Mouse (Mus musculus) cerebellum, postnatal 10 days (tissue): ENCODE results near the gene Zfp511.

Experiments
- DNase-seq, 2 experiments: peaks; one replicate each; pipeline ENCODE4 v3.0.0; 2021; ENCODE audit warnings: mixed read lengths in 2 of 2

Gene Zfp511

DNA sequence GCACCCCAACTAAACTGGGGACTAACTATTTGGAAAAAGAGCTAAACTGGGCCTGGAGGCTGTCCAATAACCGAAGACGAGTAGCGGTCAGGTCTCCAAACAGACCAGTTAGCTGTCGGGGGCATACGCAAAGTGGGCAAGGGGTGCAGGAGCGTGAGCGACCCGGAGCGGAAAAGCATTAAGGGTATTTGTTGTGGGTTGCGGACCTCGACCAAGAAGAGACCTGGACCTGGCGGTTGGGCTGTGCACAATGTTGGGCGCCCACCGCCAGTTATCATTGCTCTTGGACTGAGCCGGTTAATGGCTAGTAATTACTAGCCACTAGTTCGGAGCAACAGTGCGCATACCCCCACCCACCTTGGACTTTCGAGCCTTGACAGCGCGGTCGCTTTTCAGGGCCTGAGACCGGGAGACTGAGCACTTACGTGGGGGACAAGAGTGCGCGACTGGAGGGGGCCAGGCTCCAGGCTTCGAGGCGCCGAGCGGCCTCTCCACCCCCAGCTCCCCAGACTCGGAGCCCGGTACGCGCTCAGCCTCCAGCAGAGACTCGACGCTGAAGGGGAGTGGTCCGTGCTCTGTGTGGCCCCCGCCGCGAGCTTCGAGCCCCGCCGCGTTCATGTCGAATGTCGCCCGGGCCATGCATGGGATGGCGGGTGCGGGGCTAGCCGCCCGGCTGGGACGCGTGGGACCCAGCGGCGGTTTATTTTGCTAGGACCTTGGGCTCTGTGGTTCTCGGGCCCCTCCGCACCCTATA, 12.3 kb downstream of the Zfp511 start, which contains the start of gene Msx3:
Gene Msx3, minus strand, starts transcription at position 729 of the 754 bp plus-strand sequence.
- peak in 1 of 2 experiments; percentile 20 for DNase-seq

DNA sequence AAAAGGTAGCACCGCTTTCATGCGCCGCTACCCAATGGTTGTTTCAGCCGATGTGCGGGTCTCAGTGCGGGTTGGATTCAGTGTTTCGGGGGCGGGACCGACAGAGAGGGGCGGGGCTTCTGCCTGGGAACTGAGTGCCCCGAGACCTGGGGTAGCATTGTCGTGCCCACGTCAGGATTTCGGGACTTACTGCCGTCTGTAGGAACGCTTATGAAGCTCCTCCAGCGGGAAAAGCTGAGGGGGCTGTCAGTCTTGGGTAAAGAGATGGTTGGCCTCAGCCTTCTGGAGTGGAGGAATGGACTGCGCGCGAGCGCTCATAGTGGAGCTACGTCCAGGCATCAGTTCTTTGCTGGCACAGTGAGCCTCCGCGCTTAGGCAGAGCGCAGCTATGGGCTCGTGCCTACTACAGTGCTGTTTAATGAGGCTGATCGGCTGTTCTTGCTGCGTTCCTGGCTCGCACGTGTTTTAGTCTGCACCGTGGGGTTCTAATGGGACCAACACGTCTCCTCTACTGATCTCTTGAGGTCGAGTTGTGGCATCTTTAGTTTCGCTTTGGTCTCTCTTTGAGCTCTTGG, 13.0 kb downstream of the Zfp511 start:
- DNase-seq, result peak; percentile 45 to 47

DNA sequence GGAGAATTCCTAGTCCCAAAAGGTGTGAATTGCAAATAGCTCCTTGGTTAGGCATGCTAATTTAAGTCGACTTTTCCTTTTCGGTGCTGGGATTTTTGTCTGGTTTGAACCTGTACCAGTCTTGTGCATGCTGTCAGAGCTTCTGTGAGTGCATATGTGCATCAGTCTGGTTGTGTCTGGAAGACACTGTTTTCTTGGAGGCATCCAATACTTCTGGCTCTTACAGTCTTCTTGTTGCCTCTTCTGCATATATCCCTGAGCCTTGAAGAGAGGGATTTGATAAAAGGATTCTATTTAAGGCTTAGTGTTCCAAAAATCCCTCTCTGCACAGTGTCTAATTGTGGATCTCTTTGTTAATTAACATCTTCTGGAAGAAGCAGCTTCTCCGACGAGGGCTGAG, 17.9 kb downstream of the Zfp511 start:
- DNase-seq, result no peak

DNA sequence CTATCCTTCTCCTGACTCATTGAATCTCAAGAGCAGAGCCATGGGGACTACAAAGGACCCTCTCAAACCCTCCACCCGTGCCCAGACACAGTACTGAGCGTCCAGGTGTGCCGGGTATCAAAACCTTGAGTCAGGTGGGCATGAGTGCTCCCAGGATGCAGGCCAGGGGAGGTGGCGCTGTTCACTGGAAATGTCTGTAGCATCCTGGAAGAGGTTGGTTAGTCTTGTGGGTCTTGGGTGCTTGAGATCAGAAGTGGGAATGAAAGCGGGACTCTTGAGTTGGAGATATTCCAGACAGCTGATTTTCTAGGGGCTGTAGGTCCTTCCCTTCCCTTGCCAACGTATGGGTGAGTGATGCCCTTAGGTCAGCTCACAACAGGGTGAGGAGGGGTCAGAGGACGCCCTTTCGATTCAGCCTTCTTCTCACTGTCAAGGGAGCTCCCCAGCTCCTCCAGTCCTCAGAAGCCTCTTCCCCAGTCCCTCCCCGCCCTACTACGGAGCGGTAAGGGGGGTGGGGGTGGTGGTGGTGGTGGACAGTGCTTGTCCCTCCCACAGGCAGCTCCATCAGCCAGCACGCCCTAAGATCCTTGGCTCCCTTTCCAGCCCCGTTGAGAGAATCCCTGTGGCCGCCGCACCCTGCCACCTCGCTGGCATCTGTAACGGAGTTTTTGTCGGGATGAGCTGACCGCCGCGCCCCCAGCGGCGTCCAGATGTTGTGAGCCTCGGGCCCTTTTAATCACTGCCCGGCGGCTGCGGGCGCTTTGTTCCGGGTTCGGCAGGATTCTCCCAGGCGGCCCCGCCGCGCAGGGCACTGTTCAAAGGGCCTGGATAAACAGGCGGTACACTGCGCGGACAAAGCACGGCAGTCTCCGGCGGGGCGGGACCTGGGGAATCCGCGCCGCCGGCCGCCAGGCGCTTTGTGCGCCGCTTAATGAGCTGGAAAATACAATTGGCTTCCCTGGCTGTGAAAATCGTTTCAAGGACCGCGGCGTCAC, 21.5 kb downstream of the Zfp511 start:
- peak; percentile 53 to 65 for DNase-seq

DNA sequence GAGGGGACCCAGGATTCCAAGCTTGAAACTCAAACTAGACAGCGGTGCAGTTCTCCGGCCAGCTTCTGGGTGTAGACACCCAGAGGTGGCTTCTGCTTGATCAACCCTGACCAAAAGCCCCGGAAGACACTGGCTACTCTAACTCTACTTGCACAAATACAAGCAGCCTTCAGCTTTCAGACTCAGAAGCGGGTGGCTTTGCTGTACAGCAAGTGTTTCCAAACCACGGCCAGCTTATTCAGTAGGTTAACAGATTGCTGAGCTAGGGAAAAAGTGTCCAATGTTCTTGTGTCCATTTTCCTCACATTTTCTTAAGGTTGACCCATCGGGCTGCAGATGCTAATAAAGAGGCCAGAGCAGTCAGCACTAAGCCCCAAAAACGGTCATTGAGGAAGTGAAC, 22.3 kb downstream of the Zfp511 start:
- DNase-seq, result no peak

DNA sequence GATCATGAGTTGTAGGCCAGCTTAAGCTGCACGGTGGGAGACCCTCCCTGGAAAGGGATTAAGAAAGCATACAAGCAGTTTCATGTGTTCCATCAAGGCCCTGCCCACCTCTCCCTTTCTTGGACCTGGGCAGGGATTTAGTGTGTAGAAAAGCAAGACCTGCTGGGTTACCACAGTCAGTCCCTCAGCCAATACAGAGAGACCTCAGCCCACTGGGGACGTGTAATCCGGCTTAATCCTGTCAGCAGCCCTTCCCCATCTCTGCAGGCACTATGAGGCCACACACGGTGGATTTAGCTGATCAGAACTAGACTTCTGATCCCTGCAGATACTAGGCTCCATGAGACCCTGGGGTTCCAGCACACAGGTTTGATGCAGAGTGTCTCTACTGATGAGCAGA, 23.4 kb downstream of the Zfp511 start:
- no peak for DNase-seq

DNA sequence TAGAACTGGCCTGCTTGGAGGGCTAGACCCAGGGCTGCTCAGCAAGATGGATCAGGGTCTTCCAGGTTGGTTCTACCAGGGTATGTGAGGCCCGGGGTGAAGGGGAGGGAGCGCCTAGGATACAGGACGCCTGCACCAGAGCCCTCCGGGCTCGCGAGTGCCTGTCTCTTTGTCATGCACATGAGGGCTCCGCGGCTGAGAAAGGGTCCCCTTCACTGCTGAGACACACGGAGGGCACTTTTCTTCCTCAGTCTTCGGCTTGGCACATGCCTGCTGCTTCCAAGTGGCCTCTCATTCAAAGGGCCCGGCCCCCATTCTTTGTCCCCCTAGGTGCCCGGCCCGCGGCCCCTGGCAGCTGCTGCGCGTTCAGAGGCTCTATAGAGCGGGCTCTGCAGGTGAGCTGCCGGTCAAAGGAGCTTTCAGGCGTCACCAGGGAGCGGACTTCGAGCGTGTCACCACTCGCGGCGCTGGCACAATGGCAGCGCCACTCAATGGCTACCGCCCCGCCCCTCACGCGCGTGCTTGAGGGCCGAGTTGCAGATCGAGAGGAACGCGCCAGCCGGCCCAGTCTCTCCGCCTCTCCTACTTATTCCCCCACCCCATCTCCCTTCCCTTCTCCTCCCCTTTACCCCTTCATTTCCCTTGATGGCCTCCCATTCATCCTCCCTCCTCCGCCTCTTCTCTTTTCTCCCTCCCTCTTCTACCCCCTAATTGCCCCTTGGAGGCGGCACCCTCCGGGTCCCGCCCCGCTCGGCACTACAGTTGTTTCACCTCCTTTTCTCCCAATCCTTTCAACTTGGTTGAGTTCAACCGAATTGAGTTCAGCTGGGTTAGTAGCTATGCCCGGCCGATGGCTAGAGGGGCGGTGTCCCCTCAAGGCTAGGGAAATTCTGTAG, 25.0 kb downstream of the Zfp511 start:
- peak; percentile 49 to 58 for DNase-seq

DNA sequence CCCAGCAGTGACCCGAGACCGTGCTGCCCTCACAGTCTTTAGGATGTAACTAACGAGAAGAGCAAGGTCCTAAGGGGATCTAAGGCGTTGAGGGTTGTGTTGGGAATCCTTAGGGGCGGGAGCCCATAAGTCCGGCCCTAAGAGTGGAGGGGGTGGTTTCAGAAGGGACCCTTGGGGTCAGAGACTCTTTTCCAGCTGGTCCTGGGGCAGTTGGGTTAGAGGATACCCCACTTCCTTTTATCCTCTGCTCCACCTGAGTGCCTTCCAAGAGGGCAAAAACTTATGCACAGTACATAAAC, 25.6 kb downstream of the Zfp511 start:
- DNase-seq, result no peak

DNA sequence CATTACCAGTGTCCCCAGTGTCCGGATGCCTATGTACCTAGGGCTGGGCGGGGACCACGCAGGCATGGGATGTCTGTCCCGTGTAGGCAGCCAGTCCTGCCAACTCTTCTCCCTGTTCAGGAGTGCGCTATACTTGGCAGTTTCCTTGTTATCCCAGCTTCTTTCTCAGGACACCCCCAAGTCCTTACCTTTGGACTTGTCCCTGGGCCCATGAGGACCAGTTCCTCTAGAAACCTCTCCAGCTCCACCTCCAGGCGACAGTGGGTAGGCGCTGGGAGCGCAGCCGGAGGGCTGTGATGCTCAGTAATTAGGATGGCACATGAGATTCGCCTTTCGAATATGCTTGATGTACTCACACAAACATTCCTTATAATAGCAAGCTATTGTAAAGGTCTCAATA, 26.1 kb downstream of the Zfp511 start:
- peak; percentile 55 to 62 for DNase-seq

DNA sequence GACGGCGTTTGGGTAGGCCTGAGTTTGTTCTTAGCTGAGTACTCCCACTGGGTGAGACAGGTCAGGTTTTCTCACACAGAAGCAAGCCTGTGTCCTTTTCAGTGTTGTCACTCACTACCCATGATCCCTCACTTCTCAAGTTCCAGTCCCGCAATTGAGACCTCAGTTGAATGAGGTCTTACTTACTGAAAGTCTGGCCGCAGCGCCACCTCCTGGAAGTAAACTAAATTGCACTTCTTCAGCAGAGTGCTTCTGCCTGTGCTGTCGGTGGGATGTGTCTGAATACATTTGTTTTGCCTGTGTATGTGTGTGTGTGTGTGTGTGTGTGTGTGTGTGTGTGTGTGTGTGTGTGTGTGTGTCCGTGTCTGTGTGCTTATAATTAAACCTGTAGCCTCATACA, 26.9 kb downstream of the Zfp511 start:
- DNase-seq, result peak; percentile 87 to 89

DNA sequence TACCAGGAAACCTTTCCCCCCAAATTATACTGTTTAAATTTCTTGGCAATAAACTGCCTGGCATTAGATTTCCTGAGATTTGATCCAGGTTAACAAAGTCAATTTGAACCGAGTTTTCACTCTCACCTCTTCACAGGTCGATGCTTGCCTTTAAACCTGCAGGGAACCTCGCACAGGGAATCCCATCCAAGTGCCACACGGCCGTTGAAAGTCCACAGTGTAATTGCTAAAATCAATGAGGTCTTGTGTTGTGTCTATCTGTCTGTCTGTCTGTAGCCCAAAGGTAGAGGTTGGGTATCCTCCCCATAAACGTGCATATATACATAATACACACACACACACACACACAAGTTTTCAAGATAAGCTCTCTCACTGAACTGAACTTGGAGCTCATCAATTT, 31.2 kb downstream of the Zfp511 start:
- DNase-seq, result no peak

DNA sequence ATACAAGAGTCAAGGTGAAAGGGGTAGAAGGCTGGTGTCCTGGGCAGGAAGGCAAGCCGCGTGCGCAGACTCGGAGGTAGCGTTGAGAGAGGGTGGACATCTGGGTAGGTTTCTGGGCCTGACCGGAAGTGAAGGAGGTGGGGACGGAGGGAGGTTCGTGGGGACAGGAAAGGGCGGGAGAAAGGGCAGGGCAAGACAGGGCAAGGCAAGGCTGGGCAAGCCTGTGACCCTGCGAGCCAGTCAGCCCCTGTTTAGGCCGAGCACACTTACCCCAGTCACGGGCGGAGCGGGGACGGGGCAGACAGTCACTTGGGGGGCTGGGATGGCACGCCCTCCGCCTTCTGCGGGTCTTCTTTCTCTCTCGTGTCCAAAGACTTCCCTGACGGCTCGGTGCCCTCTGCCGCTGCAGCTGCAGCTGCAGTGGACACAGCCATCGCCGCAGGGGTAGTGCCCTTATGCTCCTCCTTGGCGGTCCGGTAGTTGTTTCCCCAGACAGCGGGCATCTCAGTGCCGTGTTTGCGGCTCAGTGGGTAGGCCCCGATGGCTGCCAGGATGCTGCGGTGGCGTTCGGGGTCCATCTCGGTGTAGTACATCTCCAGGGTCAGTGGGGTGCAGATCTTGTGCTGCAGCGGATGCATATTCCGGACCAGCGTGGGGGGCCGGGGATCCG, 34.0 kb downstream of the Zfp511 start:
- no peak for DNase-seq

DNA sequence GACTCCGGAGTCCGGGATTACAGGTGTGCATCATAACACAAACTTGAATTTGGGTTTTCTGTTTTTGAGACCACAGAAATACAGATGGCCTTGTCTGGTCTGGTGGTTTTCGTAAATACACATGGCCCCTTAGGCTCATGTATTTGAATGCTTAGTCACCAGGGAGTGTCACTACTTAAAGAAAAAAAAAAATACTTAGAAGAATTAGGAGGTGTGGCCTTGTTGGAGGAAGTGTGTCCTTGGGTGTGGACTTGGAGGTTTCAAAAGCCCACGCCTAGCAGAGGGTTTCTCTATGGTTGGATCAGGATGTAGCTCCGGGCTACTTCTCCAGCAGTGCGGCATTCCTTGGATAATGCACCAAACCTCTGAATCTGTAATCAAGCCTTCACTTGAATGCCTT, 41.5 kb downstream of the Zfp511 start:
- no peak for DNase-seq

DNA sequence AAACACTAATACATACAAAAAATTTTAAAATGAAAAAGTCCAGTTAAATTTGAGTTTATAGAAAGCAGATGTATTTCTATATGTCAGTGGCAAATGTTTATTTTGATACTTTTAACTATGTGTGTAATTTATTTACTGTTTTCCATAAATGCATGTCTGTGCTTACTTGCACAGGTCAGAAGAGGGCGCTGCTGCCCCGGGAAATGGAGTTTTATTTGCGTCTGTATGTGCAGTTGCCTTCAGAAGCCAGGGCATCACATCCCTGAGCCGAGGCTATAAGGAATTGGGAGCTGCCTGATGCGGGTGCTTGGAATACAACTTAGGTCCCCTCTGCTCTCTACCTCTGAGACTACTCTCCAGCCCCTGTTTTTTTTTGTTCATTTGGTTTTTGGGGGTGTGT, 42.5 kb downstream of the Zfp511 start:
- peak; percentile 85 to 86 for DNase-seq

DNA sequence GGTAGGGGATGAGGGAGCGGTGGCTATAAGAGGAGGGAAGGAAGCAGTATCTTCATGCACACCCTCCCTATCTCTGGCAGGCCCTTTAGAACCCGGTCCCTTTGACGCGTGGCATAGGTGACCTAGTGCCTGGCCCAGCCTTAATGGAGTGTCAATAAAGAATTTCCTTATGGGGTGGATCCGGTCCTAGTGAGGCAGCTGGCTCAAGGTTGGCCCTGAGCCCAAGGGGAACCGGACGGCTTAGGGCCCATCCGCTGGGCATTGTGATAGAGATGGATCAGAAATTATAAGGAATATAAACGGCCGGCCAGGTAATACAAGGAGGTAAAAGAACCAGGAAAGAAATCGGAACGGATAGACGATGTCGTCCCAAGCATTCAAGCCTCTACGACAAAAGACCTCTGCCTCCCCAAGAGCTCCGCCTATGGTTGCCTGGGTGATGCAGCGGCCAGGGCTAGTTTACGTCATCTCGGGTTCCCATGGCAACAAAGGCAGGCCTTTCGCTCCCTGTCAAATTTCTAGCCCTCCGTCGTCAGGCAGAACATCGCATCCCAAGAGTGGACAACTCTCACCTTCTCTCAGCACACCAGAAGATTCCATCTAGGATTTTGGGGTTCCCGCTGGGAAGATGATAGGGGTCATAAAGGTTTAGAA, 44.4 kb downstream of the Zfp511 start:
- DNase-seq, result peak; percentile 96

DNA sequence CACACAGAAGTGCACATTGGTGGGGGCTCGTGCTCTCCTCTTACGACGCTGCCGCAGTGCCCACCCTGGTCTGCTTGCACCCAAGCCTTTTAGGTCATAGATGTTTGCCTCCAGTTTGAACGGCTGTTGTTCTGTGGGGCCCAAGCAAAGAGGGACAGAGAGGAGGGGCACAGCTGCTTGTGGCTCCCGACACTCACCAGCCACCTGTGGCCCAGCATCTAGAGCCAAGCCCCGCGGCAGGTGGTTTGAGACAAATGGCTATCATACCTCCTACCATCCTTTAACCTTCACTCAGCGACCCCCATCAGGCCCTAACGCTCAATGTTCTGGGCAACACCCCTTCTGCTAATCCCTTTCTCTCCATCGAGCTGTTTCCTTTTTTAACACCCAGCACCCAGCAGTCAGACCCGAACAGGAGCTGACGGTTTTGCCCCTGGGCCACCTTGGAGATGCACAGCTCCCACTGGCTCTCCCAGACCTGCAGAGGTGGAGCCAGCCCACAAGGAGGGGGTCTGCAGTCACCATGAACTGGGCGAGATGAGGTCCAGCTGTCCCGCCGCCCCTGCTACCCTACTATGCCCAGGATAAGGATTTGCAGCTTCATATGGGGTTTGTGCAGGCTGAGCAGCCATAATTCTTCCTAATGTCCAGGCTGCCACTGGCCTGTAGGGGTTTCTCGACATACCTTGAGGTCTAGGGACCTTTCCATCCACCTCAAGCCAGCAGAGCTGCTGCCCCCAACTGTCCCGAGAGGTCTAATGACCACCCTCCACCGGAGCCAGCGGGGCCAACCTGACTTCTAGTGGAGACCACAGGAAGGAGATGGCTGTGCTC, 45.4 kb downstream of the Zfp511 start:
- DNase-seq, result peak; percentile 63 to 66

DNA sequence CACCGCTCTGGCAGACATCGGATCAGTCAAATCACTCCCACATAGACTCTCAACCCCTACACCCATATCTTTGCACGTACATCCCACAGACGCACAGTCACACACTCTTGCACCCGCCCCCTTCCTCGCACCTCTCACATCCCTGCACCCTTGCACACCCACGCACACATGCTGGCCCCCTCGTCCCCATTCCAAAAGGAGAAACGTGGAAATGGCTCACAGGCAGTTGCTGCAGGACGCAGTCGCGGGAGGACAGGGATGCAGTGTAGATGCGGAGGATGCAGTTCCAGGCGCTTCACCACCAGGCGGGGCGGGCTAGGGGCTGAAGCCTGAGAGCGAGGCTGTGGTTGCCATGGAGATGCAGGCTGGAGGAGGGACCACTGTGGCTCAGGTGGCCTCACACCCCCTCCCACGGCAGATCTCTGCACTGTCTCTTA, 46.1 kb downstream of the Zfp511 start, which contains the start of gene Caly:
Gene Caly, minus strand, starts transcription at position 307 of the 437 bp plus-strand sequence.
- DNase-seq, result peak; percentile 95
